In the genomic region with DNA sequence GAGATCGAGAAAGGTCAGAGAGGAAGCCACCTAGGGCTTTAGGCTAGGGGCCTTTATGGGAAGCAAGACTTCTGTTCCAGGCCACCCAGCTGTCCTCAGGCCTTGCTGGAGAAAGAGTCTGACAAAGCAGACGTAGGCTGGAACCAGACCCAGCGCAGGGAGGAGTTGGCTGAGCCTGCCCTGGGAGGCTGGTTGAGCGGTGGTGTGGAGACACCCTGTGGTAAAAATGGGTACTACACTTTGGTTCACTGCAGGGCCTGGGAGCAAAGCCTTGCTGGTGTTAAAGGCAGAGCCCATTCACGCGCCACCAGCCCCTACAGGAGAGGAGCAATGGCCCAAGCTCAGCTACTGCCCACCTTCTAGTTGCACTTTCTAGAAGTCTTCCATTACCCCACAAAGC, we compare ENCODE assay signal across 8 mouse cellular contexts. TPM values are rescaled to one million over a fixed set of nuclear protein-coding genes. Genes with fewer than 3 reads are reported as not detected.
DNase-seq lines count a peak whose midpoint lies in the region; ATAC-seq and TF ChIP-seq lines count a peak whose summit lies in the region.

No protein-coding gene starts in this region.

- no peaks in the 10 kb centered on the region; a peak in 1 of 4 replicates for H3K4me1 ChIP-seq in CH12.LX (ENCODE audit: control insufficient read depth in 1 of 2, insufficient read depth in 2 of 2)
- peaks cover 8% of the 10 kb centered on the region for H3K4me1 ChIP-seq in forebrain, embryonic 12.5 days
- no peaks in the 10 kb centered on the region for H3K4me1 ChIP-seq in heart, postnatal 0 days (ENCODE audit: control insufficient read depth, insufficient read depth)
- H3K4me1 ChIP-seq in liver, embryonic 16.5 days (ENCODE audit: control insufficient read depth, low read depth, low read length) = no peaks in the 10 kb centered on the region
- peaks cover 14% of the 10 kb centered on the region for H3K4me1 ChIP-seq in neural tube, embryonic 15.5 days

- dilution Hi-C loops in CH12.LX (cut with MboI; ENCODE audit: extremely low pct_ligation_motif_present, extremely low pct_unique_long_range_greater_than_20kb, low sequenced_read_pairs) = no loop called here

- no peaks in the 10 kb centered on the region for H3K36me3 ChIP-seq in CH12.LX (replicated peaks in 1 of 2; ENCODE audit: control insufficient read depth in 1 of 2, insufficient read depth in 1 of 2, low read length in 1 of 2)
- no peaks in the 10 kb centered on the region for H3K36me3 ChIP-seq in forebrain, embryonic 12.5 days (replicated peaks)
- no peaks in the 10 kb centered on the region for H3K36me3 ChIP-seq in heart, postnatal 0 days (replicated peaks; ENCODE audit: control insufficient read depth, insufficient read depth, low read length)
- no peaks in the 10 kb centered on the region for H3K36me3 ChIP-seq in liver, embryonic 16.5 days (ENCODE audit: control insufficient read depth, insufficient read depth)
- H3K36me3 ChIP-seq in neural tube, embryonic 15.5 days = no peaks in the 10 kb centered on the region

- DNase-seq in CH12.LX (ENCODE audit: extremely low read depth) = peak; percentile 70
- peak; percentile 58 for DNase-seq in c-Kit-positive CD71-positive TER-119-negative erythroid progenitor cells, embryonic 14.5 days (ENCODE audit: low read depth)
- DNase-seq in heart, postnatal 0 days (ENCODE audit: low spot score) = peak; percentile 86
- DNase-seq in kidney, postnatal 4 days = peak; percentile 85 to 90
- DNase-seq in testis, postnatal 10 days (ENCODE audit: low spot score) = peak; percentile 88

- H3K4me3 ChIP-seq in CH12.LX (replicated peaks in 1 of 3; ENCODE audit: low read depth in 2 of 3, low read length in 2 of 3, poor library complexity in 1 of 3) = no peak overlapping the region
- no peak overlapping the region for H3K4me3 ChIP-seq in forebrain, embryonic 12.5 days (replicated peaks)
- H3K4me3 ChIP-seq in heart, postnatal 0 days (ENCODE audit: low read depth, low read length) = no peak overlapping the region
- no peak overlapping the region for H3K4me3 ChIP-seq in liver, embryonic 16.5 days (ENCODE audit: low read depth, low read length)
- no peak overlapping the region for H3K4me3 ChIP-seq in neural tube, embryonic 15.5 days (replicated peaks)

- peak; percentile 84 to 95 for TF ChIP-seq CTCF in CH12.LX (conservative IDR thresholded peaks at IDR 0.05 in 1 of 2, IDR thresholded peaks at IDR 0.05 in 1 of 2; ENCODE audit: low read depth in 2 of 2, low read length in 2 of 2)
- TF ChIP-seq CTCF in heart, postnatal 0 days (IDR thresholded peaks at IDR 0.05; ENCODE audit: low read depth) = peak; percentile 94

- peak; percentile 94 for TF ChIP-seq RAD21 in CH12.LX (IDR thresholded peaks at IDR 0.05; ENCODE audit: low read depth, low read length)

- TF ChIP-seq POLR2A in CH12.LX (IDR thresholded peaks at IDR 0.05; ENCODE audit: low read depth, low read length) = no peak

- peak; percentile 90 for ATAC-seq in forebrain, embryonic 12.5 days (ENCODE audit: low FRiP score)
- ATAC-seq in heart, postnatal 0 days (ENCODE audit: insufficient read depth, low read depth) = peak; percentile 79
- peak; percentile 74 for ATAC-seq in liver, embryonic 16.5 days (ENCODE audit: low read depth)
- peak; percentile 88 for ATAC-seq in neural tube, embryonic 15.5 days (ENCODE audit: low FRiP score)

- no peak for TF ChIP-seq EP300 in CH12.LX (IDR thresholded peaks at IDR 0.05; ENCODE audit: low read length)
- no peak for TF ChIP-seq EP300 in heart, postnatal 0 days (IDR thresholded peaks at IDR 0.05; ENCODE audit: low read depth)

- H3K27ac ChIP-seq in CH12.LX (ENCODE audit: insufficient read depth, low read depth) = no peak overlapping the region
- H3K27ac ChIP-seq in forebrain, embryonic 12.5 days = no peak overlapping the region
- no peak overlapping the region for H3K27ac ChIP-seq in heart, postnatal 0 days (ENCODE audit: low read depth)
- no peak overlapping the region for H3K27ac ChIP-seq in liver, embryonic 16.5 days (ENCODE audit: low read length)
- no peak overlapping the region for H3K27ac ChIP-seq in neural tube, embryonic 15.5 days (replicated peaks)

- no peaks in the 10 kb centered on the region for H3K79me2 ChIP-seq in CH12.LX (replicated peaks; ENCODE audit: control insufficient read depth, extremely low read depth, insufficient read depth, poor library complexity, severe bottlenecking)

- H3K9ac ChIP-seq in CH12.LX (ENCODE audit: insufficient read depth, low read depth) = no peak overlapping the region
- no peak overlapping the region for H3K9ac ChIP-seq in forebrain, embryonic 12.5 days
- no peak overlapping the region for H3K9ac ChIP-seq in heart, postnatal 0 days (replicated peaks; ENCODE audit: low read depth, low read length)
- H3K9ac ChIP-seq in liver, embryonic 16.5 days (ENCODE audit: low read depth, low read length) = no peak overlapping the region
- H3K9ac ChIP-seq in neural tube, embryonic 15.5 days (replicated peaks) = no peak overlapping the region; the same call in 1 of the 2 replicates

- H3K9me3 ChIP-seq in CH12.LX (replicated peaks; ENCODE audit: low read length) = no peaks in the 10 kb centered on the region
- H3K9me3 ChIP-seq in forebrain, embryonic 12.5 days = no peaks in the 10 kb centered on the region
- no peaks in the 10 kb centered on the region for H3K9me3 ChIP-seq in heart, postnatal 0 days (replicated peaks; ENCODE audit: control insufficient read depth, low read length)
- H3K9me3 ChIP-seq in liver, embryonic 16.5 days (replicated peaks; ENCODE audit: control insufficient read depth, low read length) = no peaks in the 10 kb centered on the region
- H3K9me3 ChIP-seq in neural tube, embryonic 15.5 days (replicated peaks) = no peaks in the 10 kb centered on the region

- in situ Hi-C loops in CH12.LX (cut with MboI; ENCODE audit: low pct_ligation_motif_present, low pct_unique_long_range_greater_than_20kb, low sequenced_read_pairs) = loop anchor here (10.0 kb wide), 1 partner anchor 149 kb away; no protein-coding TSS in a partner anchor

- peaks cover 51% of the 10 kb centered on the region for H3K27me3 ChIP-seq in CH12.LX (replicated peaks)
- H3K27me3 ChIP-seq in forebrain, embryonic 12.5 days = peaks cover 19% of the 10 kb centered on the region
- peaks cover 14% of the 10 kb centered on the region; the same call in 1 of the 2 replicates for H3K27me3 ChIP-seq in heart, postnatal 0 days (ENCODE audit: control insufficient read depth, insufficient read depth, low read length)
- H3K27me3 ChIP-seq in liver, embryonic 16.5 days (ENCODE audit: control insufficient read depth, insufficient read depth, low read depth, low read length) = no peaks in the 10 kb centered on the region; the same call in 1 of the 2 replicates
- peaks cover 17% of the 10 kb centered on the region; the same call in 1 of the 2 replicates for H3K27me3 ChIP-seq in neural tube, embryonic 15.5 days (replicated peaks)

- under 1% methylated on average over 6 of the region's 6 CpGs for WGBS in forebrain, embryonic 12.5 days
- WGBS in heart, postnatal 0 days = 10% methylated on average over 6 of the region's 6 CpGs
- WGBS in liver, embryonic 16.5 days (ENCODE audit: insufficient replicate concordance) = 10% methylated on average over 6 of the region's 6 CpGs
- 8% methylated on average over 6 of the region's 6 CpGs for WGBS in neural tube, embryonic 15.5 days

- H3K4me2 ChIP-seq in CH12.LX (ENCODE audit: insufficient read depth, low read depth, poor library complexity, severe bottlenecking) = no peak overlapping the region
- no peak overlapping the region for H3K4me2 ChIP-seq in forebrain, embryonic 12.5 days
- H3K4me2 ChIP-seq in heart, postnatal 0 days (ENCODE audit: low read depth, low read length) = no peak overlapping the region
- no peak overlapping the region for H3K4me2 ChIP-seq in liver, embryonic 16.5 days (ENCODE audit: low read depth, low read length)
- H3K4me2 ChIP-seq in neural tube, embryonic 15.5 days = no peak overlapping the region

TF ChIP-seq in CH12.LX, 34 proteins besides CTCF, POLR2A, EP300 and RAD21:
- 0 out of 2 replicates have a peak, but pooled peaks have one; percentile 12 for TF ChIP-seq NRF1 (IDR thresholded peaks at IDR 0.05; ENCODE audit: low read depth, low read length)
- TF ChIP-seq SMC3 (IDR thresholded peaks at IDR 0.05; ENCODE audit: low read depth, low read length) = peak; percentile 94
- TF ChIP-seq CHD2 (IDR thresholded peaks at IDR 0.05; ENCODE audit: low read length) = no peak
- TF ChIP-seq ZC3H11A (IDR thresholded peaks at IDR 0.05; ENCODE audit: low read depth, low read length) = peak; percentile 64

RNA-seq across cellular contexts. Expression of gene Trim29, which starts 26.4 kb away (rescaled TPM):
- total RNA-seq in CH12.LX (2012; rRNA removed) (0.13 and 0.59 TPM in 2 replicates), CH12.LX (2014; rRNA removed) (0.17 and 0.19 TPM in 2 replicates)
- 0.21 and 0.26 TPM in 2 replicates for polyA plus RNA-seq in CH12.LX (2012; ENCODE audit: insufficient read length, low read depth)
- 0.65 and 0.67 TPM in 2 replicates for polyA plus RNA-seq in forebrain, embryonic 12.5 days (2016; fragmentation: Nextera tagmentation; extraction: Ambion mirVana)
- total RNA-seq in heart, postnatal 0 days (2014; rRNA removed; ENCODE audit: low replicate concordance) = 1.3 and 4.2 TPM in 2 replicates
- 0.08 and 0.14 TPM in 2 replicates for polyA plus RNA-seq in heart, postnatal 0 days (2015; fragmentation: Nextera tagmentation; extraction: Ambion mirVana)
- polyA plus RNA-seq in liver, embryonic 16.5 days (2015; fragmentation: Nextera tagmentation; extraction: Ambion mirVana) = 0.04 TPM in 1 of 2 replicates, not detected in the other
- 0.18 and 14.8 TPM in 2 replicates for polyA plus RNA-seq in neural tube, embryonic 15.5 days (2015; fragmentation: Nextera tagmentation; extraction: Ambion mirVana)

RNA-seq across cellular contexts. Expression of gene Oaf, which starts 44.6 kb away (rescaled TPM):
- total RNA-seq in CH12.LX (2012; rRNA removed) (not detected in 2 replicates), CH12.LX (2014; rRNA removed) (not detected in 2 replicates)
- not detected in 2 replicates for polyA plus RNA-seq in CH12.LX (2012; ENCODE audit: insufficient read length, low read depth)
- 21.9 and 25.6 TPM in 2 replicates for polyA plus RNA-seq in forebrain, embryonic 12.5 days (2016; fragmentation: Nextera tagmentation; extraction: Ambion mirVana)
- total RNA-seq in heart, postnatal 0 days (2014; rRNA removed; ENCODE audit: low replicate concordance) = 15.6 and 26.6 TPM in 2 replicates
- polyA plus RNA-seq in heart, postnatal 0 days (2015; fragmentation: Nextera tagmentation; extraction: Ambion mirVana) = 20.7 and 22.4 TPM in 2 replicates
- 24.4 and 29.0 TPM in 2 replicates for polyA plus RNA-seq in liver, embryonic 16.5 days (2015; fragmentation: Nextera tagmentation; extraction: Ambion mirVana)
- 9.4 and 16.3 TPM in 2 replicates for polyA plus RNA-seq in neural tube, embryonic 15.5 days (2015; fragmentation: Nextera tagmentation; extraction: Ambion mirVana)

Comparison
In these comparisons a context has a peak if more than half of its experiments do, and no peak if none do; other contexts are left out.
1. RNA of gene Oaf, which starts 44.6 kb away (polyA plus RNA-seq): 24.4 to 29.0 TPM in liver, embryonic 16.5 days, 21.9 to 25.6 TPM in forebrain, embryonic 12.5 days, 20.7 to 22.4 TPM in heart, postnatal 0 days and 9.4 to 16.3 TPM in neural tube, embryonic 15.5 days; not detected in CH12.LX; every median in the first group is over 10 times any median in the second.
2. Peak in every context shown above with its lines, with median percentiles within 50 percentile points of each other: DNase-seq and ATAC-seq.